In genomic region chr7:73371587-73372321, GRCm38 (mm10) we compare ENCODE assay signal across 8 mouse cellular contexts. TPM values are rescaled to one million over a fixed set of nuclear protein-coding genes. Genes with fewer than 3 reads are reported as not detected.
A peak's percentile ranks its signal among the peaks of the same experiment; 100 is the strongest.
DNase-seq lines count a peak whose midpoint lies in the region; ATAC-seq and TF ChIP-seq lines count a peak whose summit lies in the region.

No protein-coding gene starts in this region.

- no peak for DNase-seq in kidney, postnatal 14 days
- no peak for DNase-seq in forebrain, embryonic 10.5 days (ENCODE audit: extremely low spot score, low spot score)
- DNase-seq in hindbrain, postnatal 0 days (ENCODE audit: low spot score), result no peak
- no peak for DNase-seq in left cerebral cortex, postnatal 4 days
- DNase-seq in urinary bladder, adult 2 months (ENCODE audit: low spot score), result no peak

- 40% methylated on average over 10 of the region's 10 CpGs for WGBS in kidney, embryonic 15.5 days
- WGBS in forebrain, embryonic 10.5 days, result 49% methylated on average over 10 of the region's 10 CpGs
- WGBS in hindbrain, postnatal 0 days, result 56% methylated on average over 10 of the region's 10 CpGs
- 45% methylated on average over 10 of the region's 10 CpGs for WGBS in neural tube, embryonic 13.5 days

- ATAC-seq in kidney, embryonic 15.5 days (replicated peaks; ENCODE audit: low FRiP score), result no peak
- ATAC-seq in hindbrain, postnatal 0 days, result no peak
- ATAC-seq in neural tube, embryonic 13.5 days (ENCODE audit: low read depth), result no peak
- no peak for ATAC-seq in megakaryocyte, adult 5-6 weeks (ENCODE audit: poor library complexity, severe bottlenecking)

- H3K36me3 ChIP-seq in kidney, embryonic 15.5 days, result no peaks in the 10 kb centered on the region
- H3K36me3 ChIP-seq in forebrain, embryonic 10.5 days (replicated peaks), result no peaks in the 10 kb centered on the region; the same call in 1 of the 2 replicates
- H3K36me3 ChIP-seq in hindbrain, postnatal 0 days (ENCODE audit: insufficient read depth, low read length), result no peaks in the 10 kb centered on the region
- no peaks in the 10 kb centered on the region for H3K36me3 ChIP-seq in neural tube, embryonic 13.5 days

- peak overlapping the region; percentile 75 for H3K4me2 ChIP-seq in kidney, embryonic 15.5 days
- peak overlapping the region; percentile 52 for H3K4me2 ChIP-seq in hindbrain, postnatal 0 days (ENCODE audit: low read depth, low read length)
- H3K4me2 ChIP-seq in neural tube, embryonic 13.5 days, result peak overlapping the region; percentile 59

- H3K4me1 ChIP-seq in kidney, embryonic 15.5 days, result peaks cover 36% of the 10 kb centered on the region
- H3K4me1 ChIP-seq in forebrain, embryonic 10.5 days, result peaks cover 49% of the 10 kb centered on the region
- H3K4me1 ChIP-seq in hindbrain, postnatal 0 days (ENCODE audit: insufficient read depth, low read length), result no peaks in the 10 kb centered on the region
- peaks cover 46% of the 10 kb centered on the region for H3K4me1 ChIP-seq in neural tube, embryonic 13.5 days (replicated peaks)

- no peak for TF ChIP-seq CTCF in hindbrain, postnatal 0 days (IDR thresholded peaks at IDR 0.05; ENCODE audit: low read depth)

- H3K27me3 ChIP-seq in kidney, embryonic 15.5 days, result peaks cover 67% of the 10 kb centered on the region
- peaks cover 59% of the 10 kb centered on the region for H3K27me3 ChIP-seq in forebrain, embryonic 10.5 days (ENCODE audit: poor library complexity, severe bottlenecking)
- 0 out of 2 replicates have a peak, but pooled peaks cover 2% of the 10 kb centered on the region for H3K27me3 ChIP-seq in hindbrain, postnatal 0 days (ENCODE audit: insufficient read depth, low read length)
- H3K27me3 ChIP-seq in neural tube, embryonic 13.5 days, result peaks cover 22% of the 10 kb centered on the region

- H3K9ac ChIP-seq in kidney, embryonic 15.5 days, result no peak overlapping the region; the same call in 1 of the 2 replicates
- H3K9ac ChIP-seq in hindbrain, postnatal 0 days (replicated peaks; ENCODE audit: low read length), result peak overlapping the region; percentile 21
- H3K9ac ChIP-seq in neural tube, embryonic 13.5 days, result peak overlapping the region; percentile 54; the same call in 1 of the 2 replicates

- no peaks in the 10 kb centered on the region for H3K9me3 ChIP-seq in kidney, embryonic 15.5 days (replicated peaks)
- H3K9me3 ChIP-seq in forebrain, embryonic 10.5 days, result peaks cover 4% of the 10 kb centered on the region; the same call in 1 of the 2 replicates
- H3K9me3 ChIP-seq in hindbrain, postnatal 0 days (ENCODE audit: low read length), result no peaks in the 10 kb centered on the region
- H3K9me3 ChIP-seq in neural tube, embryonic 13.5 days, result no peaks in the 10 kb centered on the region

- intact Hi-C loops in left cerebral cortex, postnatal 4 days (cut with DNase I), result loop anchor here (10.0 kb wide), 1 partner anchor 337 kb away; no protein-coding TSS in a partner anchor

- H3K4me3 ChIP-seq in kidney, embryonic 15.5 days (replicated peaks), result peak overlapping the region; percentile 40
- H3K4me3 ChIP-seq in forebrain, embryonic 10.5 days, result peak overlapping the region; percentile 47
- H3K4me3 ChIP-seq in hindbrain, postnatal 0 days (ENCODE audit: low read length), result peak overlapping the region; percentile 29; the same call in 1 of the 2 replicates
- H3K4me3 ChIP-seq in neural tube, embryonic 13.5 days, result peak overlapping the region; percentile 31

- H3K27ac ChIP-seq in kidney, embryonic 15.5 days, result no peak overlapping the region
- H3K27ac ChIP-seq in forebrain, embryonic 10.5 days, result peak overlapping the region; percentile 77
- H3K27ac ChIP-seq in hindbrain, postnatal 0 days, result 0 out of 2 replicates have a peak overlapping the region, but pooled peaks have one; percentile 1
- 0 out of 2 replicates have a peak overlapping the region, but pooled peaks have one; percentile 11 for H3K27ac ChIP-seq in neural tube, embryonic 13.5 days (replicated peaks)

RNA-seq across cellular contexts. Expression of gene Rgma, which starts 3.6 kb away (rescaled TPM):
- 11.7 and 13.7 TPM in 2 replicates for polyA plus RNA-seq in kidney, embryonic 15.5 days (2015; fragmentation: Nextera tagmentation; extraction: Ambion mirVana)
- 26.2 and 26.8 TPM in 2 replicates for polyA plus RNA-seq in forebrain, embryonic 10.5 days (2016; fragmentation: Nextera tagmentation; extraction: Ambion mirVana)
- total RNA-seq in hindbrain, postnatal 0 days (2014; rRNA removed), result 139 and 147 TPM in 2 replicates
- polyA plus RNA-seq in hindbrain, postnatal 0 days (2015; fragmentation: Nextera tagmentation; extraction: Ambion mirVana), result 33.7 and 36.5 TPM in 2 replicates
- 41.4 and 49.6 TPM in 2 replicates for polyA plus RNA-seq in neural tube, embryonic 13.5 days (2015; fragmentation: Nextera tagmentation; extraction: Ambion mirVana)
- total RNA-seq in left cerebral cortex, postnatal 4 days (2021), result 100 to 1,000 TPM; 185 to 206 TPM
- polyA plus RNA-seq in urinary bladder, adult 2 months (2012; rRNA removed), result 7.2 and 18.5 TPM in 2 replicates
- not detected in 2 replicates for total RNA-seq in megakaryocyte, adult 5-6 weeks (2015)
- not detected in 2 replicates for total RNA-seq in megakaryocyte, adult 5-6 weeks (2017)
